Mouse (Mus musculus) heart, postnatal 0 days (tissue): ENCODE data around the gene Stat3. TPM values are rescaled to one million over a fixed set of nuclear protein-coding genes. Genes with fewer than 3 reads are reported as not detected.
A peak's percentile ranks its signal among the peaks of the same experiment; 100 is the strongest.

ENCODE experiments used
- ATAC-seq: fragments of 200-750 bp; cut with Nextera tagmentation; 2 replicates; pipeline ENCODE4 v1.8.0; 2017; ENCODE audit warnings: low read depth, moderate number of reproducible peaks, moderate library complexity; ENCODE audit not compliant: insufficient read depth
- DNase-seq: peaks from one replicate; pipeline ENCODE4 v3.0.0-alpha.2; 2016; ENCODE audit warnings: low spot score
- H3K27ac ChIP-seq: fragments of 300-500 bp; sonication (generic); 2 replicates; pipeline ENCODE4 v1.5.1; 2014; ENCODE audit warnings: low read depth, mild to moderate bottlenecking
- H3K27me3 ChIP-seq: fragments of 300-500 bp; sonication (generic); 2 replicates; pipeline ENCODE4 v1.6.1; 2014; ENCODE audit warnings: low read length, mixed read lengths; ENCODE audit not compliant: control insufficient read depth, insufficient read depth
- H3K36me3 ChIP-seq: fragments of 300-500 bp; sonication (generic); replicated peaks from 2 replicates; pipeline ENCODE4 v1.6.1; 2014; ENCODE audit warnings: low read length, mixed read lengths; ENCODE audit not compliant: control insufficient read depth, insufficient read depth
- H3K4me1 ChIP-seq: fragments of 300-500 bp; sonication (generic); 2 replicates; pipeline ENCODE4 v1.6.1; 2014; ENCODE audit warnings: antibody characterized with exemption; ENCODE audit not compliant: control insufficient read depth, insufficient read depth
- H3K4me2 ChIP-seq: fragments of 300-500 bp; sonication (generic); 2 replicates; pipeline ENCODE4 v1.6.1; 2014; ENCODE audit warnings: low read depth, mild to moderate bottlenecking, low read length, moderate library complexity
- H3K4me3 ChIP-seq: fragments of 300-500 bp; sonication (generic); 2 replicates; pipeline ENCODE4 v1.5.1; 2014; ENCODE audit warnings: low read depth, low read length
- H3K9ac ChIP-seq: fragments of 300-500 bp; sonication (generic); replicated peaks from 2 replicates; pipeline ENCODE4 v1.6.1; 2014; ENCODE audit warnings: low read depth, low read length, mixed read lengths
- H3K9me3 ChIP-seq: fragments of 300-500 bp; sonication (generic); replicated peaks from 2 replicates; pipeline ENCODE4 v1.6.1; 2016; ENCODE audit warnings: low read length; ENCODE audit not compliant: control insufficient read depth
- CTCF ChIP-seq: IDR thresholded peaks from 2 replicates; pipeline ENCODE4 v1.5.1; 2016; ENCODE audit warnings: antibody characterized with exemption, control low read depth, low read depth
- EP300 ChIP-seq: IDR thresholded peaks from 2 replicates; pipeline ENCODE4 v1.6.1; 2016; ENCODE audit warnings: antibody characterized with exemption, low read depth
- WGBS: fragments of 180-500 bp; shearing (Covaris S2); extraction: QIAGEN DNeasy Blood & Tissue Kit; methylation state at CpG from one replicate; pipeline ENCODE4 v1.1.7; 2014; 5-methylcytosine and 5-hydroxymethylcytosine counted together
- polyA plus RNA-seq: library from polyadenylated mRNA; unstranded; fragments of >200 nt; fragmentation: Nextera tagmentation; extraction: Ambion mirVana; gene quantifications from 2 replicates; pipeline ENCODE4 v1.2.1, GENCODE M21; 2015
- total RNA-seq: library from RNA; depleted of rRNA; stranded (reverse); fragments of >200 nt; gene quantifications from 2 replicates; pipeline ENCODE4 v1.2.3, GENCODE M21; 2014; ENCODE audit warnings: low replicate concordance

Gene Stat3
- total and polyA plus RNA-seq, 2 experiments from 2014 or later: 65.7 to 105 TPM

DNA sequence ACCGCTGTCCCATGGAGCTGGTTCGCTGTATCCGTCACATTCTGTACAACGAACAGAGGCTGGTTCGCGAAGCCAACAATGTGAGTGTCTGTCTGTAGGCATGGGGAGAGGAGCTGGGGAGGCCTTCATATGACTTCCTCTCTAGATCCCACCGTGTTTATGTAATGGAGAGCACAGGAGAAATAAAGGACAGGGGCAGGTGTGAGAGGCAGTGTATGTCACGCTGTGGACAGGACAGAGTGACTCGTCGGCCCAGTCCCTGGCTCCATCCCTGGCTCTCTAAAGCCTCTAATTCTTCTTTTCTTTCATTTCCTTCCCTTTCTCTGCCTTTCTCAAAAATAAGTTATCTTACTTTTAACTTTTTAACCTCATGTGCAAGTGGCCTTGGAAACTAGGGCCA lies 76.2 kb downstream of the Stat3 start:
- no peak for TF ChIP-seq CTCF
- TF ChIP-seq EP300: no peak
- Histone ChIP-seq H3K27me3 (no peaks in the 10 kb centered on the region), H3K4me1 (peaks cover 11% of the 10 kb centered on the region), H3K9ac (no peak overlapping the region), H3K36me3 (peaks cover 11% of the 10 kb centered on the region), H3K9me3 (no peaks in the 10 kb centered on the region), H3K27ac (no peak overlapping the region), H3K4me3 (no peak overlapping the region), H3K4me2 (no peak overlapping the region)
- DNase-seq (no peak), ATAC-seq (no peak)
- WGBS: 90% methylated on average over 10 of the region's 10 CpGs

DNA sequence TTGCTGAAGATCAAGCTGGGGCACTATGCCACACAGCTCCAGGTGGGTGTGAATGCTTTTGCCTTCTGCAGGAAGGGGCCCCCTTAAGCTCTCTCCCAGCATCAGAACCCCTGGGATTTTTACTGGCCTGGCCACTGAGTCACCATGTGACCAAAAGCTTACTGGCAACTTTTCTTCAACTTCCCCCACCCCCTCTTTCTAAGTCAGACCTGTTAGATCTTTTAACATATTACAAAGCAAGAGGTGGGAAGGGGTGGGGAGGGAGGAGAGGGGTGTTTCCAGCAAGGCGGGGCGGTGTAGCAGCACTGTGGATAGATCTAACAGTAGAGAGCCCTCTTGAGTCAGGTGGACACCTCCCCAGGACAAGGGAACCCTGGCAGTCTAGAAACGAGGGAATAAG lies 77.5 kb downstream of the Stat3 start:
- 61% methylated on average over 3 of the region's 3 CpGs for WGBS
- H3K4me2 ChIP-seq: no peak overlapping the region
- H3K36me3 ChIP-seq: peaks cover 11% of the 10 kb centered on the region
- no peak overlapping the region for H3K27ac ChIP-seq
- H3K9ac ChIP-seq: no peak overlapping the region
- no peak for DNase-seq
- TF ChIP-seq CTCF: no peak
- TF ChIP-seq EP300: no peak
- H3K4me3 ChIP-seq: no peak overlapping the region
- no peaks in the 10 kb centered on the region for H3K9me3 ChIP-seq
- peaks cover 11% of the 10 kb centered on the region for H3K4me1 ChIP-seq
- H3K27me3 ChIP-seq: no peaks in the 10 kb centered on the region
- ATAC-seq: no peak

DNA sequence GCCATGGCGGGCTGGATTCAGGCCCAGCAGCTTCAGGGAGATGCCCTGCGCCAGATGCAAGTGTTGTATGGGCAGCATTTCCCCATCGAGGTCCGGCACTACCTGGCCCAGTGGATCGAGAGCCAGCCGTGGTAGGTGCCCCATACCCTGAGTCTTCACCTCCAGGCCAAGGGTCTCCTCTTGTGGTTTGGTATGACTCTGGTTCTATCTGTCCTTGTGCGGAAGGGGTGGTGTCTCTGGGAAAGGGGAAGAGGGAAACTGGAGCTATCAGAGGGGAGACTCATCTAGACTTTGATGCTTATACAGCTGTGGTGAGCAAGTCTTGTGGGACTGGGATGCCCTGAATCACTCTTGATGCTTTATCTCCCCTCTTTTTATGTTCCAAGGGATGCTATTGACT lies 78.0 kb downstream of the Stat3 start:
- H3K4me3 ChIP-seq: no peak overlapping the region
- H3K9me3 ChIP-seq: no peaks in the 10 kb centered on the region
- TF ChIP-seq EP300: no peak
- no peak for TF ChIP-seq CTCF
- ATAC-seq (no peak), DNase-seq (no peak)
- peaks cover 11% of the 10 kb centered on the region for H3K4me1 ChIP-seq
- H3K27ac ChIP-seq: no peak overlapping the region
- H3K27me3 ChIP-seq: peaks cover 3% of the 10 kb centered on the region; the same call in 1 of the 2 replicates
- H3K4me2 ChIP-seq: peak overlapping the region; percentile 65
- peaks cover 11% of the 10 kb centered on the region for H3K36me3 ChIP-seq
- WGBS: 89% methylated on average over 7 of the region's 7 CpGs
- no peak overlapping the region; the same call in 1 of the 2 replicates for H3K9ac ChIP-seq

DNA sequence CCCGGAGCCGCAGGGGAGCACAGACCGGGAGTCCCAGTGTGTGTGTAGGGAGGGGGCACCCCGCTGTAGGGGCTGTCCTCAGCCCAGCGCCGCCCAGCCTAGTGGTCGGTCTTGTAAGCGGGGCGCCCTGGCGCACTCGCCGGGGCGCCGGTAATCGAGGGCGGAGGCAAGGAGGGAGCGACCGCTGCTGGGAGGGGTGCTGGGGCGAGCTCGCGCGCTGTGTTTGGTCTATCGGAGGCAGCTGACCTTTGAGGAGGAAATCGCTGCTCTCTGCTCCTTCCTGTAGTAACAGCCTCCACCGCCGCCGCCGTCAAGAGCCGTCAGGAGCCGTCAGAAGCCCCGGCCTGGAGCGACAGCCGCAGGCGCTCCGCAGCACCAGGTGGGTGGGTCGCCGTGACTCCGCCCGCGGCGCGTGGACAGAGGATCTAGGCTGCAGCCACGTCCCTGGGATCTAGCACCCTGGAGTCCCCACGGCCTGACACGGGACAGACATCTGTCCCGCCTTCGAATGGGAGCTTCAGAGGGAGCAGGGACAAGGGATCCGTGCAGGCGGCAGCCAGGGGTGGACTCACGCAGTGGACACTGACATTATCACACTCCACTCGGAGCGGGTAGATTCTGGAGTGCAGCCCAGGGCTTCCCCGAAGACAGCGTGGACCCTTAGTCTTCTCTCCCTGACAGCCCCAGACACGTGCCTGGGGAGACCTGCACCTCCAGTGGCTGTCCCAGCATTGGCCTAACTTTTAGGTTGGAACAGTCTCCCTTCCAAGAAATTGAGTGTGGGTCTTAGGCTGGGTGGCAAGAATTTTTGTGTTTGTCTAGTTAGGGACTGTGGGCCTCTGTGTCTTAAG lies 78.9 kb downstream of the Stat3 start:
- 1% methylated on average over 55 of the region's 55 CpGs for WGBS
- Histone ChIP-seq H3K27ac (peak overlapping the region; percentile 64), H3K9ac (peak overlapping the region; percentile 62), H3K36me3 (peaks cover 7% of the 10 kb centered on the region), H3K4me2 (peak overlapping the region; percentile 65), H3K9me3 (no peaks in the 10 kb centered on the region), H3K4me1 (peaks cover 11% of the 10 kb centered on the region), H3K27me3 (peaks cover 3% of the 10 kb centered on the region; the same call in 1 of the 2 replicates), H3K4me3 (peak overlapping the region; percentile 50)
- peak; percentile 92 for ATAC-seq
- peak; percentile 95 for DNase-seq
- TF ChIP-seq EP300 (no peak), CTCF (no peak)

DNA sequence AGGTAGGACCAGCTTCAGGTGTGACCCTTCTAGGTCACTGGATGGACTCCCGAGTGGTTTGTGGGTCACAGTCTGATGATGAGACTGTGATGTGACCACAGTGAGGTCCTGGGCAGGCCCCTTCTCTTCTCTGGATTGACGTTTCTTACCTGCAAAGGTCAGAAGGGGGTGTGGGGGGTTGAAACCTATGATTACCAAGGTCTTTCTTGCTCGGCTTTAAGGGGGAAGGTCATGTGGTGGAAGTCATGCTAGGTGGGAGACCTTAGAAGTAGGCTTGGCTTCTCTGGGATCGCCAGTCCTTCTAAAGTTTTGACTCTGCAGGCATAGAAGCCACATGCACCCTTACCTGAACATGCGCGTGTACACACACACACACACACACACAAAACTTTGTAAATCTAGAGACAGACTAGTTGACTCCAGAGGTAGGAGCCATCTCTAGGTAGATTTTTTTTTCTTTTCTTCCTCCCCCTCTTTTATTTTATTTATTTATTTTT lies 79.7 kb downstream of the Stat3 start:
- Histone ChIP-seq H3K4me2 (peak overlapping the region; percentile 65), H3K4me3 (peak overlapping the region; percentile 50), H3K36me3 (no peaks in the 10 kb centered on the region), H3K27ac (peak overlapping the region; percentile 64), H3K27me3 (peaks cover 3% of the 10 kb centered on the region; the same call in 1 of the 2 replicates), H3K9me3 (no peaks in the 10 kb centered on the region), H3K9ac (peak overlapping the region; percentile 62), H3K4me1 (peaks cover 11% of the 10 kb centered on the region)
- 53% methylated on average over 6 of the region's 6 CpGs for WGBS
- peak; percentile 1; the same call in 1 of the 2 replicates for ATAC-seq
- no peak for TF ChIP-seq EP300
- TF ChIP-seq CTCF: no peak
- no peak for DNase-seq
